Mouse (Mus musculus) midbrain, embryonic 15.5 days (tissue): Measurements from ENCODE around the gene Zfp710. TPM values are rescaled to one million over a fixed set of nuclear protein-coding genes. Genes with fewer than 3 reads are reported as not detected.

Experiments
- polyA plus RNA-seq: library from polyadenylated mRNA; unstranded; fragments of >200 nt; fragmentation: Nextera tagmentation; extraction: Ambion mirVana; gene quantifications from 2 replicates; pipeline ENCODE4 v1.2.1, GENCODE M21; 2015

Gene Zfp710
- polyA plus RNA-seq, 1 experiment from 2014 or later: 18.0 TPM

Other genes starting within 250 kb of the Zfp710 start
- gene Mesp1, start 231.0 kb upstream of the Zfp710 start, polyA plus RNA-seq: not detected in 2 replicates
- gene Mesp2, start 214.1 kb upstream of the Zfp710 start, polyA plus RNA-seq: 0.96 and 1.1 TPM in 2 replicates
- gene Anpep, start 163.8 kb upstream of the Zfp710 start, polyA plus RNA-seq: 3.8 TPM in 2 replicates
- gene Ap3s2, start 104.2 kb upstream of the Zfp710 start, polyA plus RNA-seq: 39.9 and 41.7 TPM in 2 replicates
- gene Arpin, start 89.5 kb upstream of the Zfp710 start, polyA plus RNA-seq: 17.6 and 19.1 TPM in 2 replicates
- 242 and 249 TPM in 2 replicates for gene Idh2, start 90.6 kb downstream of the Zfp710 start, polyA plus RNA-seq
- gene Sema4b, start 162.0 kb downstream of the Zfp710 start, polyA plus RNA-seq: 26.9 and 27.0 TPM in 2 replicates
- 28.5 and 29.7 TPM in 2 replicates for gene Cib1, start 208.0 kb downstream of the Zfp710 start, polyA plus RNA-seq
- gene Gdpgp1, start 208.1 kb downstream of the Zfp710 start, polyA plus RNA-seq: 4.5 and 5.3 TPM in 2 replicates
- gene Ttll13, start 221.6 kb downstream of the Zfp710 start, polyA plus RNA-seq: 2.1 and 2.9 TPM in 2 replicates
- 72.9 and 74.5 TPM in 2 replicates for gene Ngrn, start 236.4 kb downstream of the Zfp710 start, polyA plus RNA-seq
- gene Vps33b, start 244.8 kb downstream of the Zfp710 start, polyA plus RNA-seq: 26.8 and 32.6 TPM in 2 replicates